Mouse (Mus musculus): ENCODE results near the gene D630039A03Rik.

The D630039A03Rik gene

GRCm38 (mm10) chr4:57924556-57925071 lies 8.5 kb upstream of the D630039A03Rik start:
- no peak for DNase-seq

DNA sequence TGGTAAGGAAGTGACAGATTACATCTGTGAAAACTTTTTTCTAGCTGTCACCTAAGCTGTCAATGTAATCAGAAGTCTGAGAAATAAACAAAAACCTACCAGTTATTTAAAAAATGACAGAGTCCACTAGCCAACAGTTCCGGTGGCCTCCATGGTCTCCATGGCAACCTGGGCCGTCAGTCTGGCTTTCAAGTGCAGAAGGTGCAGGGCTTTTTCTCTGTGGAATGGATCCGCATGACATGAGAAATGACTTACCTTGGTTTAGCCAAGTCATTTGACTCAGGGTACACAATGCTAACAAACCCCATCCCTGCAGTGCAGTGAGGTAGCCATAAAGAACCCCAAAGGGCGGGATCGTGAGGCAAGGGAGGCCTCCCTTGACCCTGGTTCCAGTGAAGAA lies 6.1 kb upstream of the D630039A03Rik start:
- DNase-seq: no peak

- no peak for DNase-seq
Measured at GRCm38 (mm10) chr4:57920522-57920921, 4.4 kb upstream of the D630039A03Rik start.

DNA sequence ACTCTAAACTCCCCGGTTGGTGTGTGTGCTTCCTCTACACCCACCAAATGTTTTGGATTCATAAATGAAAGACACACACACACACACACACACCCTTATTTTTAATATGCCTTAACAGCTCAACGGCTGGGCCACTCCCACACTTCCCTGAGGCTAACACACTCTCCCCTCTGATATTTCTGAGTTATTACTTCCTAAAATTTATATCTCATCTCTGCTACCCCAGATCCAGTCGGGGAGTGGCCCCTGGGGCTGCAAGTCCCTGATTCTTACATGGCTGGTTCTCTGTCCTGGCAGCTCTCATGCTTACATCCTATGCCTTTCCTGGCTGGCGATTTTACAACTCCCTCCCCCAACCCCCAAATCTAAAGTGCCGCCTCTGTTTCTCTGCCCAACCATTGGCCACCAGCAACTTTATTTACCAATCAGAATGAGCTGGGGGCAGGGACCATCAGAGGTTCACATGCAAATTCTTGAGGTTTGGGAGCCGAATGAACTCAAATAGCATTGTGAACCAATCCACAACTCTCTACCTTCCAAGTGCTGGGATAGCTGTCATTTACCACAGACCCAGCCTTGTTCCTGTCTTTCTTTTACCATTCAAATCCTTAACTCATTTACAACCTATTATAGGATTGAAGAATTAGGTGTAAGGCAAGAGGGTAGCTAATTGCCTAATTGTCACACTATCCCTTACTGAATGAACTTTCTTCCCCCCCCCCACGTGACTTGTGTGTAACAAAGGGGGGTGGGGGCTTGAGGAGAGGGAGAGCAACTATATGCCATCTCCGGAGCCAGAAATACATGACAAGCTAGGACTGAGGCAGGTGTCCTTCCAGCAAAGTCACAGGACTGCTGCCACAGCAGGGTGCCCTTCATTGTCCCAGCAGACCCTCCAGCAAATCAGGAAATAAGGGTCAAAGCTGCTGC lies 3.7 kb upstream of the D630039A03Rik start:
- no peak for DNase-seq

- DNase-seq: peak; percentile 18 to 24
Measured at GRCm38 (mm10) chr4:57916711-57917110, 614 bp upstream of the D630039A03Rik start.

- DNase-seq: peak; percentile 89 to 90
Measured at GRCm38 (mm10) chr4:57915216-57915965, 706 bp downstream of the D630039A03Rik start.

DNA sequence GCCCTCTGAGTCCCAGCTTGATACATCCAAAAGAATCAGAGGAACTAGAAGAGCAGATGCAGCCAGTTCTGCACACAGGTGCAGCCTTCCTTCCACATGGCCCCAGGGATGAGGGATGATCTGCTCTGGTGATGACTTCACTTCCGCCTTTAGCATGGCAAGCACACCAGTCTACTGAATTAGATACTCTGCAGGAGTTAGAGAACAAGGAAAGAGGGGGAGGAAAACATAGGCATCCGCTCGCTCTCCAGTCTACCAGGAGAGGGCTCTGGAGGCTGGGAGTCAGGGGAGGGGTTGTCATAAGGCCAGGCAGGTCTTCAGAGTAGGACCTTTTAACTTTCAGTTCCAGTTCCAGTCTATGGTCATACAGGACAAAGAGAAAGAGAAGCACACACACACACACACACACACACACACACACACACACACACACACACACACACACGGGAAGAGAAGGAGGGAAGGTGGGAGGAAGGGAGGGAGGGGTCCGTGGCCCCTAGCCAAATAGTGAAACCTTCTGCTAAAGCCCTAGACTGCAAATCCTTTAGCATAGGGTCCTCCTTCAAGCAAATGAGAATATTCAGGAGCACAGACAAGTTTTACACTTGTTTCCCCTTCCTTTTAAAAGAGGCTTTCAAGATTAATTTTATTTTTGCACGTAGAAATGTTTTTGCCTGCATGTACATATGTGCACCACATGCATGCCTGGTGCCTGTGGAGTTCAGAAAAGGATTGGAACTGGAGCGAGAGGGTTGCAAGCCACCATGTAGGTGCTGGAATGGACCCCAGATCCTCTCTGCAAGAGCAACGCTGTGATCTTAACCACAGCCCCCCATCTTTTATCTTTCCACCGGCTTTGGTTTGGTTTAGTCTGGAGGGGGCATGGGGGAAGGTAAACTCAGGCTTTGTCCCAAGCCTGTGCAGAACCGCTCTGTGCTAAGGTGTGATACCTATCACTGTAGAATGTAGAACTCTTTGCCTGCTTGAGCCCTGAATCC lies 1.6 kb downstream of the D630039A03Rik start:
- DNase-seq: no peak

- DNase-seq: peak; percentile 43 to 54
Measured at GRCm38 (mm10) chr4:57913021-57913420, 3.1 kb downstream of the D630039A03Rik start.

- DNase-seq: no peak
Measured at GRCm38 (mm10) chr4:57908860-57909259, 7.2 kb downstream of the D630039A03Rik start.

DNA sequence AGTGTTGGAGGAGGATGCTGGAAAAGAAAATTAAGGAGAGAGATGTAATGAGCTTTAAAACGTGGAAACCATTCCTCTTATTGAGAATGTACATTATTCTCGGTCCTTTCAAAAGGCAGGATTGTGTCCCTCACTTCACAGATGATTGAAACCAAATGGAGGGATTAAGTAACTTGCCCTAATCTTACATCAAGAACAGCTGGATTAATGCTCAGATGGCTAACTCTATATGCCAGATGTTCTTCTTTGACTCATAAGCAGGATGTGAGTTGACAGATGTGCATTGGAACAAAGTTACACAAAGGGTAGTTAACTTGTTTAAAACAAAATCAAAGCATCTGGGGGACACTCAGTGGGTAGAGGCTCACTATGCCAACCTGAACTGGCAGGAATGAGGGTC lies 9.4 kb downstream of the D630039A03Rik start:
- DNase-seq: no peak

DNA sequence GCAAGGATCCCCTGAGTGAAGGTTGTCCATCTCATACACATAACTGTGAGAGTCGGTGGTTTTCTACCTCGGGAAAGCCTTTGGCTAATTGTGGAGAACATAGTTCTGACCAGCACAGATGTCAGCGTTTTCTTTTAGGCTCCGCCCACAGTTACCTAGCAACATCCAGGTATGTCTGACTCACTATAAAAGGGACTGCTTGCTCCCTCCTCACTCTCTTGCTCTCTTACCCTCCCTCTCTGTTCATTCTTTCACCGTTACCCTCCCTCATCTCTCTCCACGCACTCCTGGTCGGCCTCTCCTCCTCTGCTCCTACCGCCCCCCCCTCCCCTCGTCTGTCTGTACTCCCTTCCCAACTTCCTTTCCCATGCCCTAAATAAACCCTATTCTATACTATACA lies 11.5 kb downstream of the D630039A03Rik start:
- DNase-seq: peak; percentile 56 to 70

DNA sequence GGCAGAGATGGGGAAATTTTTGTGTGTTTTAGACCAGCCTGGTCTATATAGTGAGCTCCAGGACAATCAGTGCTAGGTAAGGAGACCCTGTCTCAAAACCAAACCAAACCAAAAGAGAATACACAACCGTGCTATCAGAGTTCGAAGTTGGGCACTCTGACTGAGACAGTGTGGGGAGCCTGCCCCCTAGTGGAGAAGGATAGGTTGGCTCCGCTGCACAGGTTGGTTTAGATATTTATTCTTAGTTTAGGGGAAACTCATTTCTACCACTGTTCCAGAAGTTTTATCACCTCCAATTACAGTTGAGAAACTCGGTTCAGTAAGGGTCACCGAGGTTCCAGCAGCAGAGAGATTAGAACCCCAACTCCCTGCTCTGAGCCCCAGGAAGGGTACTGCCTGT lies 11.9 kb downstream of the D630039A03Rik start:
- peak; percentile 36 to 62 for DNase-seq

DNA sequence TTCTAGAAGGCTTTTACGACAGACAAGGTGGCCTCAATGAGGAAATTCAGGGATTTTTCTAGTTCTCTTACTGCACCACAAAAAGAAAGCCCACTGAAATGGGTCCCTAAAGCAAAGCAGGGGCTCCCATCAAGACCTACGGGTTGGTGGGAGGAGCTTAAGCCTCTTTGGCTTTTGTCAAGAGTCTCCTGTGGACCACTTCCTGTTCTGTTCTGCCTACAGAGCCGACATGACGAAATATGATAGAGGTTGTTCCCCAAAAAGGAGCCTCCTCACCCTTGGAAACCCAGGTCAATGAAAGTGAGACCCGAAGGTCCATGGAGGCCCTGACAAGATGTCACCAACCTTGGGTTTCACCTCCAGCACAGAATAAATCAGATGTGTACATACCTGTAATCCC lies 13.5 kb downstream of the D630039A03Rik start:
- DNase-seq: no peak

- peak in 1 of 2 experiments; percentile 45 for DNase-seq
Measured at GRCm38 (mm10) chr4:57901210-57901609, 14.9 kb downstream of the D630039A03Rik start.

- no peak for DNase-seq
Measured at GRCm38 (mm10) chr4:57896631-57897030, 19.5 kb downstream of the D630039A03Rik start.

- no peak for DNase-seq
Measured at GRCm38 (mm10) chr4:57895902-57896301, 20.2 kb downstream of the D630039A03Rik start.

GRCm38 (mm10) chr4:57895140-57895539 lies 21.0 kb downstream of the D630039A03Rik start:
- DNase-seq: no peak

GRCm38 (mm10) chr4:57892001-57892586 lies 24.0 kb downstream of the D630039A03Rik start:
- no peak for DNase-seq

DNA sequence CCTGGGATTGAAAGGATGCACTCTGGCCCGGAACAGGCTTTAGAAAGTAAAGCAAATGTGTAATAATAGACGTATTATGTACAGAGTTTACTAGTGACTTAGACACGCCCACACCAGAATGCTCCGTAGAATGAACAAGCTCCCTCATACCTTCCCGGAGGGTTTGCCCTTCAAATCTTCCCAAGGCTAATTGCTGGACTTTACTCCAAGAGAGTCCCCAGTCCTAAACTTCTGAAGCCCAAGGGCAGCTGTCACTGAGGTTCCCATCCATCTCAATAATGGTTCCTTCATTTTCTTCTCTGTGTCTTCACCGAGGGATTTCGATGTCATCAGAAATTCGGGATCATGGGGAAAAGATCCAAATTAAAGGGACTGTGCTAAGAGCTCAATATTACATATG lies 26.3 kb downstream of the D630039A03Rik start:
- no peak for DNase-seq

DNA sequence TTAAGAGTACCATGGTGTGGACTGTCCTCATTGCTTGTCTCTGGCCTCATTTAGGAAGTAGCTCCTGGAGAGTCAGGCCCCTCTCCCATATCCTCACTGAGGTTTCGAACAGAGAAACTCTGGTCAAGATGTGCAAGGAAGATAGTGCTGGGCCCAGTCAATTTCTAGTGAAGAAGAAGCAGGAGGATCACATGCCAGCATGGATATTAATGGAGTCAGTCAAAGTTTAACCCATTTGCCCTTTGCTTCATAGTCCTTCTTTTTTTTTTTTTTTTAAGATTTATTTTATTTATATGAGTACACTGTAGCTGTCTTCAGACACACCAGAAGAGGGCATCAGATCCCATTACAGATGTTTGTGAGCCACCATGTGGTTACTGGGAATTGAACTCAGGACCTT lies 27.1 kb downstream of the D630039A03Rik start:
- peak in 1 of 2 experiments; percentile 21 for DNase-seq

DNA sequence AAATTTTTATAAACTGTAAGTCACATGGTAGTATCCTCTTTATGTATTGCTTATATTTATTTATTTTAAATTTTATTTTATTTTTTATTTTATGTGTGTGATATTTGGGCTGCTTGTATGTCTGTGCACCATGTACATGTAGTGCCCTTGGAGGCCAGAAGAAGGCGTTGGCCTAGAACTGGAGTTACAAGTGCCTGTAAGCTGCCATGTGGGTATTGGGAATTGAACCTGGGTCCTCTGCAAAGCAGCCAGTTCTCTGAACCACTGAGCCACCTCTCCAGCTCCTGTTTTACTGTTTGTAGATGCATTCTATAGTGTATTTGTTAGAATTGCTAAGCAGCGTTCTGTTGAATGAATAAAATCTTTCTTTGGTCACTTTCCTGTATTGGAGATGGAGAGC lies 27.9 kb downstream of the D630039A03Rik start:
- DNase-seq: no peak

DNA sequence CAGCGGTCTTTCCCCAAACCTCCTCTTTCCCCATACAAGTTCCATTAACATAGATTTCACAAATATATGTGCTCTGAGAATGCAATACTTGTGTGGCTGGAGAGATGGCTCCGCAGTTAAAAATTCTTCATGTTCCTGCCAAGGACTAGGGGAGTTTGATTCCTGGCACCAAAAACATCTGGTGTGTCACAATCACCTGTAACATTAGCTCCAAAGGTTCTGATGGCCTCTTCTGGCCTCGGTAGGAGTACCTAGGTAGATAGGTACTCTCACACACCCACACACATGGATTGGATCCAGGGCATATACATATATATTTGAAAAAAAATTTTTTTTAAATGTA lies 29.2 kb downstream of the D630039A03Rik start:
- DNase-seq: no peak
